Mouse (Mus musculus): ENCODE results near the gene Pgr. TPM values are rescaled to one million over a fixed set of nuclear protein-coding genes. Genes with fewer than 3 reads are reported as not detected.

Gene Pgr
- total and polyA plus RNA-seq, 3 experiments, result 0.04 TPM; not detected in 2

GRCm38 (mm10) chr9:8953306-8953705 lies 53.7 kb downstream of the Pgr start:
- H3K36me3 ChIP-seq (ENCODE audit: control insufficient read depth in 1 of 2, insufficient read depth in 2 of 2, low read length in 2 of 2), result no peaks in the 10 kb centered on the region
- no peaks in the 10 kb centered on the region for H3K79me2 ChIP-seq (ENCODE audit: control insufficient read depth, insufficient read depth, low read length, poor library complexity)
- H3K27me3 ChIP-seq (ENCODE audit: control insufficient read depth in 1 of 2, insufficient read depth in 2 of 2, low read length in 2 of 2), result no peaks in the 10 kb centered on the region
- no peak overlapping the region for H3K9ac ChIP-seq (ENCODE audit: control insufficient read depth, low read depth, low read length, poor library complexity, severe bottlenecking)
- TF ChIP-seq ELF1 (IDR thresholded peaks at IDR 0.05; ENCODE audit: low read depth, low read length) (no peak), GABPA (IDR thresholded peaks at IDR 0.05; ENCODE audit: low read depth, low read length) (no peak)
- no peaks in the 10 kb centered on the region for H3K4me1 ChIP-seq (ENCODE audit: control insufficient read depth in 1 of 2, insufficient read depth in 2 of 2, low read length in 2 of 2)
- no peaks in the 10 kb centered on the region for H3K9me3 ChIP-seq (replicated peaks; ENCODE audit: insufficient read depth, low read length)
- no peak for DNase-seq (ENCODE audit: low read depth, low spot score)
- H3K27ac ChIP-seq (ENCODE audit: control insufficient read depth, low read depth, low read length), result no peak overlapping the region
- no peak overlapping the region for H3K4me3 ChIP-seq (ENCODE audit: control insufficient read depth in 1 of 2, insufficient read depth in 1 of 2, low read depth in 2 of 2, low read length in 2 of 2)

DNA sequence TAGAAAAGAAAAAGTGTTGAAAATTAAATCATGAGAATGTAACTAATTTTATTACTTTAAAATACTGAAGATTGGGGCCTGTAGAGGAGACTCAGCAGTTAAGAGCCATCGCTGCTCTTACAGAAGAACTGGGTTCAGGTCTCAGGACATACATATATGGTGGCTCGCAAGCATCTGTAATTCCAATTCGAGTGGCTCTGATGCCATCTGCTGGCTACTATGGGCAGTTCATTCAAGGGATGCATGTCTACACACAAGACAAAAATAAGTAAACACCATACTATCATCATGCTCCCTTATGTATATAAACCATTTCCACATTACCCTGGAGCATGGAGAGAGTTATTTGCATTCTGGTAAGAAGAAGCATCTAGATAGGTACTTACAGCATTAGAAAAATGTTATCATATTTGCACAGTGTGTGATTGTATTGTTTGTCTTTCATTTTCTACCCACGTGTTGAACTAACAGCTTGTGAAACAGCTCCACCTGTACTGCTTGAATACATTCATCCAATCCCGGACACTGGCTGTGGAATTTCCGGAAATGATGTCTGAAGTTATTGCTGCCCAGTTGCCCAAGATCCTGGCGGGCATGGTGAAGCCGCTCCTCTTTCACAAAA lies 65.0 kb downstream of the Pgr start:
- H3K27ac ChIP-seq (ENCODE audit: control insufficient read depth, low read depth, low read length), result no peak overlapping the region
- peak; percentile 81 for DNase-seq (ENCODE audit: low read depth, low spot score)
- no peaks in the 10 kb centered on the region; a peak in 1 of 4 replicates for H3K27me3 ChIP-seq (ENCODE audit: control insufficient read depth in 1 of 2, insufficient read depth in 2 of 2, low read length in 2 of 2)
- TF ChIP-seq SMC3 (IDR thresholded peaks at IDR 0.05; ENCODE audit: low read depth, low read length) (peak; percentile 100), NELFE (IDR thresholded peaks at IDR 0.05; ENCODE audit: low read depth, low read length) (no peak), POLR2A (IDR thresholded peaks at IDR 0.05; ENCODE audit: control insufficient read depth in 1 of 2, insufficient read depth in 1 of 2, low read depth in 1 of 2, low read length in 2 of 2, poor library complexity in 1 of 2) (no peak), MYC (IDR thresholded peaks at IDR 0.05; ENCODE audit: low read depth, low read length) (no peak), ZKSCAN1 (IDR thresholded peaks at IDR 0.05; ENCODE audit: low read depth, low read length) (no peak), CTCF (IDR thresholded peaks at IDR 0.05 in 2 of 3, conservative IDR thresholded peaks at IDR 0.05 in 1 of 3; ENCODE audit: control insufficient read depth in 1 of 3, insufficient read depth in 1 of 3, low read depth in 2 of 3, low read length in 3 of 3, poor library complexity in 1 of 3, severe bottlenecking in 1 of 3) (peak; percentile 76 to 99 (median 84)), RAD21 (IDR thresholded peaks at IDR 0.05; ENCODE audit: low read depth, low read length) (peak; percentile 99), UBTF (IDR thresholded peaks at IDR 0.05; ENCODE audit: borderline replicate concordance, insufficient read depth, low read depth, low read length) (no peak), ZC3H11A (IDR thresholded peaks at IDR 0.05; ENCODE audit: low read depth, low read length) (peak; percentile 99)
- H3K9me3 ChIP-seq (replicated peaks; ENCODE audit: insufficient read depth, low read length), result no peaks in the 10 kb centered on the region
- no peaks in the 10 kb centered on the region for H3K36me3 ChIP-seq (ENCODE audit: control insufficient read depth in 1 of 2, insufficient read depth in 2 of 2, low read length in 2 of 2)
- H3K4me1 ChIP-seq (ENCODE audit: control insufficient read depth in 1 of 2, insufficient read depth in 2 of 2, low read length in 2 of 2), result peaks cover 0 to 2% of the 10 kb centered on the region in 2 experiments; a peak in 1 of 4 replicates
- no peak overlapping the region for H3K9ac ChIP-seq (ENCODE audit: control insufficient read depth, low read depth, low read length, poor library complexity, severe bottlenecking)
- no peak overlapping the region for H3K4me3 ChIP-seq (ENCODE audit: control insufficient read depth in 1 of 2, insufficient read depth in 1 of 2, low read depth in 2 of 2, low read length in 2 of 2)
- H3K79me2 ChIP-seq (ENCODE audit: control insufficient read depth, insufficient read depth, low read length, poor library complexity), result no peaks in the 10 kb centered on the region

- H3K9ac ChIP-seq (ENCODE audit: control insufficient read depth, low read depth, low read length, poor library complexity, severe bottlenecking), result no peak overlapping the region
- H3K79me2 ChIP-seq (ENCODE audit: control insufficient read depth, insufficient read depth, low read length, poor library complexity), result no peaks in the 10 kb centered on the region
- H3K27ac ChIP-seq (ENCODE audit: control insufficient read depth, low read depth, low read length), result no peak overlapping the region
- H3K36me3 ChIP-seq (ENCODE audit: control insufficient read depth in 1 of 2, insufficient read depth in 2 of 2, low read length in 2 of 2), result no peaks in the 10 kb centered on the region
- no peak for DNase-seq (ENCODE audit: low read depth, low spot score)
- peaks cover 0 to 1% of the 10 kb centered on the region in 2 experiments; a peak in 3 of 4 replicates for H3K27me3 ChIP-seq (ENCODE audit: control insufficient read depth in 1 of 2, insufficient read depth in 2 of 2, low read length in 2 of 2)
- no peaks in the 10 kb centered on the region for H3K9me3 ChIP-seq (replicated peaks; ENCODE audit: insufficient read depth, low read length)
- no peaks in the 10 kb centered on the region for H3K4me1 ChIP-seq (ENCODE audit: control insufficient read depth in 1 of 2, insufficient read depth in 2 of 2, low read length in 2 of 2)
- TF ChIP-seq MYC (IDR thresholded peaks at IDR 0.05; ENCODE audit: low read depth, low read length) (no peak), POLR2AphosphoS5 (IDR thresholded peaks at IDR 0.05; ENCODE audit: borderline replicate concordance, low read depth, low read length) (no peak), TCF12 (IDR thresholded peaks at IDR 0.05; ENCODE audit: low read depth, low read length) (no peak), TAL1 (IDR thresholded peaks at IDR 0.05; ENCODE audit: low read length) (no peak), MYB (IDR thresholded peaks at IDR 0.05; ENCODE audit: low read depth, low read length) (no peak), TBP (IDR thresholded peaks at IDR 0.05; ENCODE audit: low read depth, low read length) (no peak), BHLHE40 (IDR thresholded peaks at IDR 0.05; ENCODE audit: borderline replicate concordance, low read depth, low read length) (no peak), CTCF (IDR thresholded peaks at IDR 0.05 in 2 of 3, conservative IDR thresholded peaks at IDR 0.05 in 1 of 3; ENCODE audit: control insufficient read depth in 1 of 3, insufficient read depth in 1 of 3, low read depth in 2 of 3, low read length in 3 of 3, poor library complexity in 1 of 3, severe bottlenecking in 1 of 3) (no peak)
- no peak overlapping the region for H3K4me3 ChIP-seq (ENCODE audit: control insufficient read depth in 1 of 2, insufficient read depth in 1 of 2, low read depth in 2 of 2, low read length in 2 of 2)
Observed at GRCm38 (mm10) chr9:8970240-8970639, 70.6 kb downstream of the Pgr start.
